Mouse (Mus musculus): ENCODE data around the gene Krt71. TPM values are rescaled to one million over a fixed set of nuclear protein-coding genes. Genes with fewer than 3 reads are reported as not detected.
"Not testable (repeated sequence)": the region's sequence is repeated elsewhere in the genome, so short reads cannot be mapped to it uniquely, and the experiment has no call there.

The Krt71 gene
- polyA plus RNA-seq, 1 experiment from 2014 or later, result not detected

GRCm38 (mm10) chr15:101712720-101713119, 30.2 kb downstream of the Krt71 start, which contains the start of gene Krt5:
TSS of gene Krt5 (minus strand) at chr15:101712898.
- Histone ChIP-seq H3K4me2 (replicated peaks) (no peak within 1 kb of the TSS), H3K9ac (replicated peaks) (no peak within 1 kb of the TSS), H3K27ac (replicated peaks) (no peak within 1 kb of the TSS), H3K9me3 (no peaks in the 10 kb centered on the region), H3K27me3 (no peaks in the 10 kb centered on the region), H3K36me3 (no peaks in the 10 kb centered on the region), H3K4me1 (no peaks in the 10 kb centered on the region), H3K4me3 (no peak within 1 kb of the TSS)
- no peak for ATAC-seq (replicated peaks)
- WGBS, result 84% methylated on average over 13 of the region's 13 CpGs

DNA sequence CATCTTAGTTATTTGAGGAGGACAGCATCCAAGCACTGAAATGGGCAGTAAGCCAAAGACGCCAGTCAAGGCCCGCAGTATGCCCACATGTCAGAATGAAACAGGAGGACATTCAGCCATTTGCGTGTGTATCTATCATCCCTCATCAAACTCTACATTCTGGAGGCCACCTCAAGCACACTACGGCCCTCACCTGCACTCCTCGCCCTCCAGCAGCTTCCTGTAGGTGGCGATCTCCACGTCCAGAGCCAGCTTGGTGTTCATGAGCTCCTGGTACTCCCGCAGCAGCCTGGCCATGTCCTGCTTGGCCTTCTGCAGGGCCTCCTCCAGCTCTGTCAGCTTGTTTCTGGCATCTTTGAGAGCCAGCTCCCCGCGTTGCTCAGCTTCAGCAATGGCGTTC, 34.2 kb downstream of the Krt71 start:
- 66% methylated on average over 11 of the region's 11 CpGs for WGBS
- Histone ChIP-seq H3K4me1 (no peaks in the 10 kb centered on the region), H3K27ac (replicated peaks) (no peak overlapping the region), H3K4me3 (no peak overlapping the region), H3K27me3 (no peaks in the 10 kb centered on the region), H3K9ac (replicated peaks) (no peak overlapping the region), H3K36me3 (no peaks in the 10 kb centered on the region), H3K4me2 (replicated peaks) (no peak overlapping the region), H3K9me3 (no peaks in the 10 kb centered on the region)
- no peak for ATAC-seq (replicated peaks)

DNA sequence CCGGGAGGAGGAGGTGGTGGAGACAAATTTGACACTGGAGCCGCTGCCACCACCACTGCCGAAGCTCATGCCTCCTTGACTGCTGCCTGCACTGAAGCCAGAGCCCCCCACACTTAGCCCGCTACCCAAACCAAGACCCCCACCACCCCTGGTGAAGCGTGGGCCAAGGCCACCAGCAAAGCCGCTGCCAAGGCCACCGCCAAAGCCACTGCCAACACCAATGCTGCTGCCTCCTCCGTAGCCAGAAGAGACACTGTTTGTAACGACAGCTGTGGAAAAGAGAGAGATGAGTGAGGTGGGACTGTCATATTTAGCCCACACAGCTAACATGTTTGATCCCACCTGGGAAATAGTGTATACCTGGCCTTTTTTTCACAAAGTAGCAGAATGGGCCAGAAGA, 35.5 kb downstream of the Krt71 start:
- H3K9ac ChIP-seq (replicated peaks), result no peak overlapping the region
- H3K9me3 ChIP-seq, result no peaks in the 10 kb centered on the region
- no peaks in the 10 kb centered on the region for H3K27me3 ChIP-seq
- H3K36me3 ChIP-seq, result no peaks in the 10 kb centered on the region
- no peak overlapping the region for H3K4me2 ChIP-seq (replicated peaks)
- H3K27ac ChIP-seq (replicated peaks), result no peak overlapping the region
- H3K4me1 ChIP-seq, result no peaks in the 10 kb centered on the region
- no peak for ATAC-seq (replicated peaks)
- no peak overlapping the region for H3K4me3 ChIP-seq
- 91% methylated on average over 9 of the region's 9 CpGs for WGBS

GRCm38 (mm10) chr15:101704066-101704465, 38.8 kb downstream of the Krt71 start:
- Histone ChIP-seq H3K4me3 (no peak overlapping the region), H3K9ac (replicated peaks) (no peak overlapping the region), H3K27ac (replicated peaks) (no peak overlapping the region), H3K4me1 (no peaks in the 10 kb centered on the region), H3K9me3 (no peaks in the 10 kb centered on the region), H3K36me3 (no peaks in the 10 kb centered on the region), H3K4me2 (replicated peaks) (no peak overlapping the region), H3K27me3 (no peaks in the 10 kb centered on the region)
- ATAC-seq (replicated peaks), result no peak
- WGBS, result 68% methylated on average over 4 of the region's 4 CpGs

DNA sequence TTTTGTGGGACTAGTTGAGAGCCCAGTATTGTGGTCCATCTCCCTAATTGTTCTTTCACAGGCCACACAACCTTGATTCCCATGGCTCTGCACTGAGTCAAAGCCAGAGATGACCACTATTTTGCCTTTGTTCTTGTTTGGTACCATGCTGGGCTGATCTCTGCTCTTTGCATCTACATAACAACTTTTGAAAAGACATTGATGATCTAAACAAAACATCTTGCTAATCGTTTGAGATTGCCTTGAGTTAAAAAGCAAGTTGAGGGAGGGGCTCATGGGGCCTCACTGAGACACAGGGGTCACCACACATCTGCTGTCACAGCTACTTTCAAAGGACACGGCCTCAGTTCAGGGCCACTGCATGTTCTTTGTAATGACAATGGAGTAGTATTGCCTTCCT, 40.5 kb downstream of the Krt71 start:
- no peak for ATAC-seq (replicated peaks)
- no peak overlapping the region for H3K4me2 ChIP-seq (replicated peaks)
- WGBS, result 11% methylated on average over 2 of the region's 2 CpGs

DNA sequence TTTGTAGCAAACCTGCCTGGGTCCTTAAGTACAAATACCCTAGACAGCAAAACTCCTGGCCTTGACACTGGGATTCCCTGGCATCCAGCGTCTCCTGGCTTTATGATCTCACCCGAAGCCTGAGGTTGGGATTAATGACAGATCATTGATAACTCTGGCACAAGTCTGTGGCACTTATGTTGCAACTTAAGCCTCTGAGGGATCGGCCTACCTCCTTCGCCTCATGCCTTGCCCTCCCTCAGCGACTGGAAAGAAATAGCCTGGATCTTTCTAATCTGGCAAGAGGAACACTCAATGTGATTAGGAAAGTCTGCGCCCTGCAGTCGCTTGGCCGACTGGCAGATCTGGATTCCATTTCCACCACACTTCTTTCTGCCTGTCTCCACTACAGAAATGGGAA, 43.0 kb downstream of the Krt71 start:
- Histone ChIP-seq H3K36me3 (no peaks in the 10 kb centered on the region), H3K9ac (replicated peaks) (no peak overlapping the region), H3K27ac (replicated peaks) (no peak overlapping the region), H3K4me1 (no peaks in the 10 kb centered on the region), H3K4me2 (replicated peaks) (no peak overlapping the region), H3K4me3 (no peak overlapping the region), H3K27me3 (no peaks in the 10 kb centered on the region), H3K9me3 (no peaks in the 10 kb centered on the region)
- no peak for ATAC-seq (replicated peaks)
- WGBS, result 71% methylated on average over 8 of the region's 8 CpGs

More for the DNA sequence above, 40.5 kb downstream of the Krt71 start:
- Histone ChIP-seq H3K9ac (replicated peaks) (no peak overlapping the region), H3K4me1 (no peaks in the 10 kb centered on the region), H3K4me3 (no peak overlapping the region), H3K27me3 (no peaks in the 10 kb centered on the region), H3K9me3 (no peaks in the 10 kb centered on the region), H3K27ac (replicated peaks) (no peak overlapping the region), H3K36me3 (no peaks in the 10 kb centered on the region)

DNA sequence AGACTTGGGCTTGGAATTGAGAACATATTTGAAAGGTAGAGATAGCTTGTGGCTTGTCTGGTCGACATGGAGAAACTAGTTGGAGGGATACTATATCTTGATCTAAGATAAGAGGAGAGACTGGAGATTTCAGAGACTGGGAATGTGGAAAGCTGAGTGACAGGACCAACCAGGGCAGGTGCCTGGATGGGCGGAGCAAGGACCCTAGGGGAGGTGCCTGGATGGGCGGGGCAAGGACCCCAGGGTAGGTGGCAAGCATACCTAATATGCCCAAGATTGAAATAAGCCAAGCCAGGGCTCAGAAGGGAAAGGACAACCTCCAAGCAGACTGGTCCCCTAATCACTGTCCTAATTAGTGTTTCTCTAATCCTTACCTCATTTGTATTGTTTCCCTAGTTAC, 43.7 kb downstream of the Krt71 start:
- Histone ChIP-seq H3K4me2 (replicated peaks) (no peak overlapping the region), H3K9me3 (no peaks in the 10 kb centered on the region), H3K9ac (replicated peaks) (no peak overlapping the region), H3K4me1 (no peaks in the 10 kb centered on the region), H3K27me3 (no peaks in the 10 kb centered on the region), H3K36me3 (no peaks in the 10 kb centered on the region), H3K4me3 (no peak overlapping the region), H3K27ac (replicated peaks) (no peak overlapping the region)
- ATAC-seq (replicated peaks), result no peak
- WGBS, result 52% methylated on average over 3 of the region's 3 CpGs

GRCm38 (mm10) chr15:101697326-101698188, 45.4 kb downstream of the Krt71 start:
- Histone ChIP-seq H3K27me3 (no peaks in the 10 kb centered on the region), H3K27ac (replicated peaks) (no peak overlapping the region), H3K9ac (replicated peaks) (no peak overlapping the region), H3K4me1 (no peaks in the 10 kb centered on the region), H3K36me3 (no peaks in the 10 kb centered on the region), H3K9me3 (no peaks in the 10 kb centered on the region), H3K4me2 (replicated peaks) (no peak overlapping the region), H3K4me3 (no peak overlapping the region)
- no peak for ATAC-seq (replicated peaks)
- WGBS, result 79% methylated on average over 8 of the region's 8 CpGs

DNA sequence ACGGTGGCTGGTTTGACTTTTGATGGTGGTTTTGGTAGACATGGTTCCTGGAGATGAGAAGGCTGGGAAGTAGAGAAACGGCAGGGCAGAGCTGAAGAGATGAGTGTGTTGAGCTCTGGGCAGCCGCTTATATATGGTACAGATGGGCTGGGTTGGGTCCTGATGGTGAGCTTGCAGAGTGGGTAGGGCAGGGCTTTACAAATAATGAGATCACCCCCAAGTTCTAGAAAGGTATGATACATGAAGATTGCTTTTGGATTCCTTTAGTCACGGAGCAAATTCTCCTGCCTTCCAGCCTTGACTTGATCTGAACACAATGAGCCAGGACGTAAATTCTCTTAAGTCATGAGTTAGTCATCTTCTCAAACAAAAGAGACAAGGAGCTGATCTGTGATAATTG, 48.7 kb downstream of the Krt71 start, which contains the start of gene Krt6a:
Gene Krt6a (minus strand): TSS at position 101 of the 400 bp plus-strand sequence.
- Histone ChIP-seq H3K9ac (replicated peaks) (no peak within 1 kb of the TSS), H3K36me3 (no peaks in the 10 kb centered on the region), H3K4me3 (no peak within 1 kb of the TSS), H3K4me1 (no peaks in the 10 kb centered on the region), H3K27ac (replicated peaks) (no peak within 1 kb of the TSS), H3K4me2 (replicated peaks) (no peak within 1 kb of the TSS), H3K9me3 (no peaks in the 10 kb centered on the region), H3K27me3 (no peaks in the 10 kb centered on the region)
- ATAC-seq (replicated peaks), result no peak
- WGBS, result 86% methylated on average over 5 of the region's 5 CpGs

DNA sequence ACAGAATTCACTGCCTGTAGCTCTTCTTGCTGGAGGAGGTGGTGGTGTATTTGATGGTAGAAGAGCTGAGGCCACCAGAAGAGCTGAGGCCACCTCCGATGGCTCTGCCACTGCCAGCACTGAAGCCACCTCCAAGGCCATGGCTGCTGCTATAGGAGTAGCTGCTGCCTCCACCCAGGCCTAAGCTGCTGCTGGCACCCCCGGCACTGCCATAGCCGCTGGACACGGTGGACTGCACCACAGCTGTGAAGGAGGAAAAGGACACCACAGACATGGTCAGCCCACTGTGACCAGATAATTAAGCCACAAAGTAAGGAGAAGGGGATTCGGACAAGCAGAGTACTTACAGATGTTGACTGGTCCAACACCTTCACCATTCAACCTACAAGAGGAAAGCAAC, 52.4 kb downstream of the Krt71 start:
- WGBS, result 90% methylated on average over 5 of the region's 5 CpGs
- not testable (repeated sequence) for ATAC-seq (replicated peaks); H3K36me3 ChIP-seq

GRCm38 (mm10) chr15:101688161-101688560, 54.7 kb downstream of the Krt71 start:
- 69% methylated on average over 2 of the region's 2 CpGs for WGBS
- Histone ChIP-seq H3K4me3 (no peak overlapping the region), H3K9ac (replicated peaks) (no peak overlapping the region), H3K4me1 (no peaks in the 10 kb centered on the region), H3K9me3 (no peaks in the 10 kb centered on the region; the same call in 1 of the 2 replicates), H3K36me3 (no peaks in the 10 kb centered on the region), H3K27me3 (no peaks in the 10 kb centered on the region), H3K4me2 (replicated peaks) (no peak overlapping the region), H3K27ac (replicated peaks) (no peak overlapping the region)
- ATAC-seq (replicated peaks), result no peak

More for the DNA sequence above, 52.4 kb downstream of the Krt71 start:
- not testable (repeated sequence) for H3K27ac ChIP-seq (replicated peaks); H3K4me3 ChIP-seq; H3K27me3 ChIP-seq; H3K4me1 ChIP-seq; H3K9me3 ChIP-seq; H3K4me2 ChIP-seq (replicated peaks); H3K9ac ChIP-seq (replicated peaks)
